Mouse (Mus musculus) adrenal gland, adult (tissue): Measurements from ENCODE around the gene Rrbp1.
A peak's percentile ranks its signal among the peaks of the same experiment; 100 is the strongest.

ENCODE experiments used
- DNase-seq, 2 experiments: peaks; one replicate each; pipeline ENCODE4 v3.0.0; 2022 to 2023; ENCODE audit warnings: low spot score in 1 of 2; ENCODE audit not compliant: inconsistent age in 2 of 2

Rrbp1 gene

GRCm38 (mm10) chr2:143917622-143918021, 93.4 kb downstream of the Rrbp1 start:
- no peak for DNase-seq

- peak; percentile 43 to 81 for DNase-seq
These were observed 94.8 kb downstream of the Rrbp1 start for GRCm38 (mm10) chr2:143916229-143916628.

- no peak for DNase-seq
These were observed 95.4 kb downstream of the Rrbp1 start for GRCm38 (mm10) chr2:143915600-143916135.

GRCm38 (mm10) chr2:143914760-143915599, 96.1 kb downstream of the Rrbp1 start, which contains the start of gene Dstn:
Gene Dstn (plus strand): TSS chr2:143915320.
- peak; percentile 98 to 100 for DNase-seq

GRCm38 (mm10) chr2:143914221-143914620, 96.8 kb downstream of the Rrbp1 start:
- peak in 1 of 2 experiments; percentile 67 for DNase-seq

GRCm38 (mm10) chr2:143912199-143912598, 98.9 kb downstream of the Rrbp1 start:
- no peak for DNase-seq

- no peak for DNase-seq
These were observed 101.8 kb downstream of the Rrbp1 start for GRCm38 (mm10) chr2:143909230-143909629.

GRCm38 (mm10) chr2:143904896-143905295, 106.2 kb downstream of the Rrbp1 start:
- DNase-seq, result peak; percentile 81 to 94

GRCm38 (mm10) chr2:143903376-143904045, 107.6 kb downstream of the Rrbp1 start:
- peak; percentile 58 to 87 for DNase-seq

- DNase-seq, result no peak
These were observed 110.2 kb downstream of the Rrbp1 start for GRCm38 (mm10) chr2:143900821-143901351.

- DNase-seq, result no peak
These were observed 111.4 kb downstream of the Rrbp1 start for GRCm38 (mm10) chr2:143899470-143900220.
